Mouse (Mus musculus) erythroblast, embryonic 14.5 days (primary cell): Measurements from ENCODE around the gene Fndc3a.

Experiments
- GATA1 ChIP-seq: IDR thresholded peaks from 2 replicates; pipeline ENCODE4 v1.6.1; 2012; ENCODE audit warnings: low read length, inconsistent platforms, mixed read lengths
- TAL1 ChIP-seq: IDR thresholded peaks from 3 replicates; pipeline ENCODE4 v1.6.1; 2012; ENCODE audit warnings: low read length, inconsistent platforms, mixed read lengths

- TF ChIP-seq GATA1 (no peak), TAL1 (no peak)
Measured at GRCm38 (mm10) chr14:72576283-72576682, 133.5 kb downstream of the Fndc3a start.
